Mouse (Mus musculus): ENCODE results near the gene Iscu.

- no peak for TF ChIP-seq CTCF (IDR thresholded peaks at IDR 0.05; ENCODE audit: low read depth)
- no peak for TF ChIP-seq EP300 (IDR thresholded peaks at IDR 0.05; ENCODE audit: low read depth)
Observed at GRCm38 (mm10) chr5:113824228-113824627, 51.7 kb downstream of the Iscu start.

Data from heart, postnatal 0 days (tissue).